Mouse (Mus musculus) G1E (cell line): ENCODE results near the gene C3ar1. TPM values are rescaled to one million over a fixed set of nuclear protein-coding genes. Genes with fewer than 3 reads are reported as not detected.
A peak's percentile ranks its signal among the peaks of the same experiment; 100 is the strongest.

Experiments
- ATAC-seq: 2 replicates; pipeline ENCODE4 v1.8.0; 2016; ENCODE audit warnings: mild to moderate bottlenecking; ENCODE audit not compliant: insufficient number of reproducible peaks, poor library complexity, low FRiP score, severe bottlenecking; ENCODE audit errors: extremely low read depth
- DNase-seq: peaks from one replicate; pipeline ENCODE4 v3.0.0; 2012; ENCODE audit warnings: low spot score
- H3K27me3 ChIP-seq: 2 replicates; pipeline ENCODE4 v1.6.1; 2012; ENCODE audit warnings: mild to moderate bottlenecking, low read length, inconsistent platforms; ENCODE audit not compliant: insufficient read depth
- H3K36me3 ChIP-seq: replicated peaks from 2 replicates; pipeline ENCODE3; 2012; ENCODE audit warnings: mild to moderate bottlenecking, inconsistent platforms
- H3K4me1 ChIP-seq: 2 replicates; pipeline ENCODE4 v1.6.1; 2012; ENCODE audit warnings: low read depth, low read length, inconsistent platforms, mixed read lengths; ENCODE audit not compliant: insufficient read depth
- H3K4me3 ChIP-seq: 2 replicates; pipeline ENCODE4 v1.5.1; 2012; ENCODE audit warnings: low read depth, mild to moderate bottlenecking, inconsistent platforms, low read length, moderate library complexity, mixed read lengths
- H3K9me3 ChIP-seq: replicated peaks from 2 replicates; pipeline ENCODE4 v1.6.1; 2012; ENCODE audit warnings: inconsistent platforms
- CTCF ChIP-seq: IDR thresholded peaks from 2 replicates; pipeline ENCODE4 v1.5.1; 2012; ENCODE audit warnings: low read depth, low read length, inconsistent platforms, mixed read lengths
- GATA1 ChIP-seq: IDR thresholded peaks from 2 replicates; pipeline ENCODE4 v1.6.1; 2012; ENCODE audit warnings: borderline replicate concordance, low read length, inconsistent platforms, mixed read lengths
- GATA2 ChIP-seq: IDR thresholded peaks from 2 replicates; pipeline ENCODE4 v1.6.1; 2012; ENCODE audit warnings: low read depth, low read length, inconsistent platforms, borderline replicate concordance
- POLR2AphosphoS5 ChIP-seq: IDR thresholded peaks from 2 replicates; pipeline ENCODE4 v1.6.1; 2012; ENCODE audit warnings: low read depth, low read length, inconsistent platforms; ENCODE audit not compliant: insufficient replicate concordance
- TAL1 ChIP-seq: conservative IDR thresholded peaks from 2 replicates; pipeline ENCODE4 v1.6.1; 2012; ENCODE audit warnings: low read depth, low read length, inconsistent platforms, mixed read lengths
- polyA plus RNA-seq: library from polyadenylated mRNA; stranded (reverse); fragments of >175 nt; gene quantifications from 2 replicates; pipeline ENCODE4 v1.2.3, GENCODE M21; 2012
- total RNA-seq, 2 experiments: library from RNA; stranded (forward) in 1 of 2; stranded (reverse) in 1 of 2; fragments of 200-1000 nt in 1 of 2; fragments of >200 nt in 1 of 2; fragmentation: Nextera tagmentation in 1 of 2; gene quantifications; 2 replicates each; pipeline ENCODE4 v1.2.3; 2014 to 2017

The C3ar1 gene
- total RNA-seq (2014; fragmentation: Nextera tagmentation) = not detected in 2 replicates
- 0.23 and 0.38 TPM in 2 replicates for total RNA-seq (2017)
- polyA plus RNA-seq = not detected in 2 replicates

- no peak for DNase-seq
Observed at GRCm38 (mm10) chr6:122855955-122856354, at the start of gene C3ar1. Gene C3ar1 (minus strand): TSS chr6:122856161.

GRCm38 (mm10) chr6:122892442-122893049 is 36.6 kb upstream of the C3ar1 start:
- no peak overlapping the region for H3K4me3 ChIP-seq
- ATAC-seq (no peak), DNase-seq (peak; percentile 39)
- TF ChIP-seq TAL1 (no peak), GATA1 (no peak), CTCF (peak; percentile 65)
- peaks cover 57% of the 10 kb centered on the region for H3K36me3 ChIP-seq
- no peaks in the 10 kb centered on the region for H3K27me3 ChIP-seq
- H3K4me1 ChIP-seq = no peaks in the 10 kb centered on the region
- H3K9me3 ChIP-seq = no peaks in the 10 kb centered on the region

More at GRCm38 (mm10) chr6:122855955-122856354, at the start of gene C3ar1:
- peaks cover 24% of the 10 kb centered on the region for H3K4me1 ChIP-seq
- TF ChIP-seq GATA2 (no peak), POLR2AphosphoS5 (no peak), TAL1 (no peak; the same call in 1 of the 2 replicates), CTCF (no peak), GATA1 (no peak)
- no peaks in the 10 kb centered on the region for H3K36me3 ChIP-seq
- H3K27me3 ChIP-seq = no peaks in the 10 kb centered on the region
- peak; percentile 98 for ATAC-seq
- H3K9me3 ChIP-seq = peaks cover 4% of the 10 kb centered on the region
- H3K4me3 ChIP-seq = no peak within 1 kb of the TSS

- TF ChIP-seq TAL1 (no peak), GATA1 (no peak), POLR2AphosphoS5 (no peak), CTCF (no peak), GATA2 (no peak)
- no peak for DNase-seq
- no peak for ATAC-seq
- H3K27me3 ChIP-seq = no peaks in the 10 kb centered on the region
- peaks cover 80% of the 10 kb centered on the region for H3K36me3 ChIP-seq
- no peak overlapping the region for H3K4me3 ChIP-seq
- H3K4me1 ChIP-seq = no peaks in the 10 kb centered on the region
- no peaks in the 10 kb centered on the region for H3K9me3 ChIP-seq
Observed at GRCm38 (mm10) chr6:122889599-122889998, 33.6 kb upstream of the C3ar1 start.

- DNase-seq (no peak), ATAC-seq (no peak)
- H3K4me1 ChIP-seq = peaks cover 8% of the 10 kb centered on the region
- TF ChIP-seq GATA1 (no peak), GATA2 (no peak)
- H3K4me3 ChIP-seq = no peak overlapping the region
- no peaks in the 10 kb centered on the region for H3K27me3 ChIP-seq
- no peaks in the 10 kb centered on the region for H3K9me3 ChIP-seq
- peaks cover 99% of the 10 kb centered on the region for H3K36me3 ChIP-seq
Observed at GRCm38 (mm10) chr6:122883603-122884002, 27.6 kb upstream of the C3ar1 start.

GRCm38 (mm10) chr6:122881287-122881686 is 25.3 kb upstream of the C3ar1 start:
- Histone ChIP-seq H3K9me3 (no peaks in the 10 kb centered on the region), H3K27me3 (no peaks in the 10 kb centered on the region), H3K4me3 (no peak overlapping the region), H3K4me1 (peaks cover 22% of the 10 kb centered on the region), H3K36me3 (peaks cover 99% of the 10 kb centered on the region)
- DNase-seq (no peak), ATAC-seq (no peak)
- no peak for TF ChIP-seq GATA1
- TF ChIP-seq CTCF = no peak
- TF ChIP-seq GATA2 = no peak
- no peak for TF ChIP-seq POLR2AphosphoS5
- no peak for TF ChIP-seq TAL1

GRCm38 (mm10) chr6:122879781-122880505 is 24.0 kb upstream of the C3ar1 start:
- DNase-seq (no peak), ATAC-seq (no peak)
- Histone ChIP-seq H3K9me3 (no peaks in the 10 kb centered on the region), H3K4me1 (peaks cover 30% of the 10 kb centered on the region), H3K36me3 (peaks cover 92% of the 10 kb centered on the region), H3K27me3 (no peaks in the 10 kb centered on the region), H3K4me3 (no peak overlapping the region)
- TF ChIP-seq TAL1 (no peak), CTCF (no peak), GATA1 (no peak), POLR2AphosphoS5 (no peak), GATA2 (no peak)
